Mouse (Mus musculus): ENCODE data around the gene Bcas3. TPM values are rescaled to one million over a fixed set of nuclear protein-coding genes. Genes with fewer than 3 reads are reported as not detected.

Bcas3 gene
- polyA plus RNA-seq, 1 experiment = 25.3 TPM

GRCm38 (mm10) chr11:85644027-85644747 is 291.2 kb downstream of the Bcas3 start:
- no peak for DNase-seq (ENCODE audit: low read depth in 1 of 2, low spot score in 2 of 2)
- Histone ChIP-seq H3K4me1 (ENCODE audit: control insufficient read depth, insufficient read depth, insufficient read length) (no peaks in the 10 kb centered on the region), H3K4me3 (ENCODE audit: extremely low read depth, insufficient read depth, insufficient read length) (no peak overlapping the region), H3K36me3 (ENCODE audit: control insufficient read depth, insufficient read depth, low read length) (no peaks in the 10 kb centered on the region), H3K27me3 (ENCODE audit: control insufficient read depth, insufficient read depth, low read length) (no peaks in the 10 kb centered on the region), H3K27ac (ENCODE audit: insufficient read depth, low read length) (no peak overlapping the region)
- 78% methylated on average over 12 of the region's 12 CpGs for WGBS
- TF ChIP-seq CTCF (IDR thresholded peaks at IDR 0.05; ENCODE audit: extremely low read depth, insufficient read depth, insufficient read length, insufficient replicate concordance) (no peak), POLR2A (IDR thresholded peaks at IDR 0.05; ENCODE audit: low read depth, low read length) (no peak)

- H3K4me3 ChIP-seq (ENCODE audit: extremely low read depth, insufficient read depth, insufficient read length) = no peak overlapping the region
- TF ChIP-seq POLR2A (IDR thresholded peaks at IDR 0.05; ENCODE audit: low read depth, low read length) (no peak), CTCF (IDR thresholded peaks at IDR 0.05; ENCODE audit: extremely low read depth, insufficient read depth, insufficient read length, insufficient replicate concordance) (no peak)
- DNase-seq (ENCODE audit: low read depth in 1 of 2, low spot score in 2 of 2) = no peak
Observed at GRCm38 (mm10) chr11:85644748-85645060, 291.7 kb downstream of the Bcas3 start.

GRCm38 (mm10) chr11:85645152-85645835 is 292.3 kb downstream of the Bcas3 start:
- 88% methylated on average over 7 of the region's 7 CpGs for WGBS
- no peaks in the 10 kb centered on the region for H3K27me3 ChIP-seq (ENCODE audit: control insufficient read depth, insufficient read depth, low read length)
- H3K4me3 ChIP-seq (ENCODE audit: extremely low read depth, insufficient read depth, insufficient read length) = no peak overlapping the region
- H3K4me1 ChIP-seq (ENCODE audit: control insufficient read depth, insufficient read depth, insufficient read length) = no peaks in the 10 kb centered on the region
- no peak for DNase-seq (ENCODE audit: low read depth in 1 of 2, low spot score in 2 of 2)
- no peaks in the 10 kb centered on the region for H3K36me3 ChIP-seq (ENCODE audit: control insufficient read depth, insufficient read depth, low read length)
- no peak overlapping the region for H3K27ac ChIP-seq (ENCODE audit: insufficient read depth, low read length)
- TF ChIP-seq CTCF (IDR thresholded peaks at IDR 0.05; ENCODE audit: extremely low read depth, insufficient read depth, insufficient read length, insufficient replicate concordance) = no peak
- no peak for TF ChIP-seq POLR2A (IDR thresholded peaks at IDR 0.05; ENCODE audit: low read depth, low read length)

More at GRCm38 (mm10) chr11:85644748-85645060, 291.7 kb downstream of the Bcas3 start:
- Histone ChIP-seq H3K36me3 (ENCODE audit: control insufficient read depth, insufficient read depth, low read length) (no peaks in the 10 kb centered on the region), H3K27me3 (ENCODE audit: control insufficient read depth, insufficient read depth, low read length) (no peaks in the 10 kb centered on the region), H3K27ac (ENCODE audit: insufficient read depth, low read length) (no peak overlapping the region), H3K4me1 (ENCODE audit: control insufficient read depth, insufficient read depth, insufficient read length) (no peaks in the 10 kb centered on the region)
- WGBS = 85% methylated on average over 6 of the region's 6 CpGs

GRCm38 (mm10) chr11:85648893-85649292 is 295.9 kb downstream of the Bcas3 start:
- H3K4me3 ChIP-seq (ENCODE audit: extremely low read depth, insufficient read depth, insufficient read length) = no peak overlapping the region
- no peak overlapping the region for H3K27ac ChIP-seq (ENCODE audit: insufficient read depth, low read length)
- no peaks in the 10 kb centered on the region for H3K4me1 ChIP-seq (ENCODE audit: control insufficient read depth, insufficient read depth, insufficient read length)
- H3K36me3 ChIP-seq (ENCODE audit: control insufficient read depth, insufficient read depth, low read length) = no peaks in the 10 kb centered on the region
- 65% methylated on average over 3 of the region's 3 CpGs for WGBS
- TF ChIP-seq POLR2A (IDR thresholded peaks at IDR 0.05; ENCODE audit: low read depth, low read length) (no peak), CTCF (IDR thresholded peaks at IDR 0.05; ENCODE audit: extremely low read depth, insufficient read depth, insufficient read length, insufficient replicate concordance) (no peak)
- no peaks in the 10 kb centered on the region for H3K27me3 ChIP-seq (ENCODE audit: control insufficient read depth, insufficient read depth, low read length)
- no peak for DNase-seq (ENCODE audit: low read depth in 1 of 2, low spot score in 2 of 2)

- H3K4me3 ChIP-seq (ENCODE audit: extremely low read depth, insufficient read depth, insufficient read length) = no peak overlapping the region
- H3K36me3 ChIP-seq (ENCODE audit: control insufficient read depth, insufficient read depth, low read length) = no peaks in the 10 kb centered on the region
- TF ChIP-seq CTCF (IDR thresholded peaks at IDR 0.05; ENCODE audit: extremely low read depth, insufficient read depth, insufficient read length, insufficient replicate concordance) (no peak), POLR2A (IDR thresholded peaks at IDR 0.05; ENCODE audit: low read depth, low read length) (no peak)
- H3K27ac ChIP-seq (ENCODE audit: insufficient read depth, low read length) = no peak overlapping the region
- no peaks in the 10 kb centered on the region for H3K4me1 ChIP-seq (ENCODE audit: control insufficient read depth, insufficient read depth, insufficient read length)
- no peaks in the 10 kb centered on the region for H3K27me3 ChIP-seq (ENCODE audit: control insufficient read depth, insufficient read depth, low read length)
- 90% methylated on average over 9 of the region's 9 CpGs for WGBS
- no peak for DNase-seq (ENCODE audit: low read depth in 1 of 2, low spot score in 2 of 2)
Observed at GRCm38 (mm10) chr11:85649373-85649772, 296.4 kb downstream of the Bcas3 start.

- TF ChIP-seq CTCF (IDR thresholded peaks at IDR 0.05; ENCODE audit: extremely low read depth, insufficient read depth, insufficient read length, insufficient replicate concordance) = no peak
- TF ChIP-seq POLR2A (IDR thresholded peaks at IDR 0.05; ENCODE audit: low read depth, low read length) = no peak
- no peak for DNase-seq (ENCODE audit: low read depth in 1 of 2, low spot score in 2 of 2)
- WGBS = 92% methylated on average over 4 of the region's 4 CpGs
- Histone ChIP-seq H3K36me3 (ENCODE audit: control insufficient read depth, insufficient read depth, low read length) (no peaks in the 10 kb centered on the region), H3K4me1 (ENCODE audit: control insufficient read depth, insufficient read depth, insufficient read length) (no peaks in the 10 kb centered on the region), H3K27me3 (ENCODE audit: control insufficient read depth, insufficient read depth, low read length) (no peaks in the 10 kb centered on the region), H3K27ac (ENCODE audit: insufficient read depth, low read length) (no peak overlapping the region), H3K4me3 (ENCODE audit: extremely low read depth, insufficient read depth, insufficient read length) (no peak overlapping the region)
Observed at GRCm38 (mm10) chr11:85657471-85657870, 304.5 kb downstream of the Bcas3 start.

- WGBS = 89% methylated on average over 4 of the region's 4 CpGs
- no peaks in the 10 kb centered on the region for H3K27me3 ChIP-seq (ENCODE audit: control insufficient read depth, insufficient read depth, low read length)
- H3K4me1 ChIP-seq (ENCODE audit: control insufficient read depth, insufficient read depth, insufficient read length) = no peaks in the 10 kb centered on the region
- H3K36me3 ChIP-seq (ENCODE audit: control insufficient read depth, insufficient read depth, low read length) = no peaks in the 10 kb centered on the region
- no peak for TF ChIP-seq POLR2A (IDR thresholded peaks at IDR 0.05; ENCODE audit: low read depth, low read length)
- no peak for TF ChIP-seq CTCF (IDR thresholded peaks at IDR 0.05; ENCODE audit: extremely low read depth, insufficient read depth, insufficient read length, insufficient replicate concordance)
- no peak overlapping the region for H3K27ac ChIP-seq (ENCODE audit: insufficient read depth, low read length)
- no peak overlapping the region for H3K4me3 ChIP-seq (ENCODE audit: extremely low read depth, insufficient read depth, insufficient read length)
- DNase-seq (ENCODE audit: low read depth in 1 of 2, low spot score in 2 of 2) = no peak
Observed at GRCm38 (mm10) chr11:85660304-85660703, 307.3 kb downstream of the Bcas3 start.
